Mouse (Mus musculus) frontal cortex, postnatal 36 days (tissue): Measurements from ENCODE around the gene Tmem33.

Experiments used
- DNase-seq, 2 experiments: peaks; one replicate each; pipeline ENCODE4 v3.0.0; 2022; ENCODE audit warnings: low spot score in 2 of 2

Gene Tmem33

GRCm38 (mm10) chr5:67321656-67322268 is 61.4 kb downstream of the Tmem33 start:
- DNase-seq: no peak

DNA sequence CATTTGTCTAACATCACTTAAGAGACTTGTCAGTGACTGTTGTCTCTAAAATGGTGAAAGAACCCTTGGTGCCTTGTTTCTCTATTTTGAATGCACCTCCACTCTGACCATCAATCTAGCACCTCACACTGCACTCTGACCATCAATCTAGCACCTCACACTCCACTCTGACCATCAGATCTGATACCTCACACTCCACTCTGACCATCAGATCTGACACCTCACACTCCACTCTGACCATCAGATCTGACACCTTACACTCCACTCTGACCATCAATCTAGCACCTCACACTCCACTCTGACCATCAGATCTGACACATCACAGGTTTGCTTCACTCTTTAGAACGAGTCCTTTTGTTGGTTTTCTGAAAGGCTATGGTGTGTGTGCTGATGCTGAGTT is 63.7 kb downstream of the Tmem33 start:
- no peak for DNase-seq

DNA sequence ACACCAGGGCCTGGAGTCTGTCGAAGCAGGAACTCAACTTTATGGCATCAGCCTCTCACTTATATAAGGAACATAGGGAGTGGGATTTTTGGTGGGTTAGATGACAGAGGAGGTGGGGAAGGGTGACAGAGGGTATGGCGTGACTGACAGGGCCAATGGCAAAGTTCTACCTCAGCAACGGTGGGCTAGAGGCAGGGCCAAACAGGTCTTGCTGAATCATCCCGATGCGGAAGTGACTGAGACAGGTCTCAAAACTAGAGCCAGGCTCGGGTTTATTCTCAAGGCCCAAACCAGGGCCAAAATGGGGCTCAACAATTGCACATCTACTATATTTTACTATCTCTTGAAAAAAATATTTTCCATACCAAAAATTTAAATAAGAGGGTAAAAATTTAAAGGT is 80.4 kb downstream of the Tmem33 start:
- no peak for DNase-seq
